Mouse (Mus musculus): ENCODE data around the gene Zfp973.
"Not testable (repeated sequence)": the region's sequence is repeated elsewhere in the genome, so short reads cannot be mapped to it uniquely, and the experiment has no call there.

Gene Zfp973

DNA sequence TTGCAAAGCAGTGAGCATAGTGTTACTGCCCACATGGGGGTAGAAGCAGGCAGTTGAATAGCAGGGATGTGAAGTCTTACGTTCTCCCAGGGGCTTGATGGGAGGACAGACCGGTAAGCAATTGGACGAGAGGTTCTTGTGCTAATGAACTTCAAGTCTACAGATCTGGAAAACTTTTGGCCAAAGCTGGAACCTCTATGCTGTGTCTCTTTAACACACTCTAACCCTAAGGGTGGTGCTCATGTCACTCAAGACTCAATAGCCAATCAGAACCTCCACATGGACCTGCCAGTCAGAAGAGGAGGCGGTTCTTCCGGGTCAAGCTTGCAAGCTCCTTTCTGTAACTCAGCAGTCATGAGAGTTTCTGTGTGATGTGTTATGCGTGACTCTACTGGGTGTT is at the start of gene Zfp973:
Zfp973 (plus strand) TSS at position 301 of the 400 bp plus-strand sequence.
- not testable (repeated sequence) for DNase-seq (ENCODE audit: extremely low read depth, insufficient read length, low spot score)

DNA sequence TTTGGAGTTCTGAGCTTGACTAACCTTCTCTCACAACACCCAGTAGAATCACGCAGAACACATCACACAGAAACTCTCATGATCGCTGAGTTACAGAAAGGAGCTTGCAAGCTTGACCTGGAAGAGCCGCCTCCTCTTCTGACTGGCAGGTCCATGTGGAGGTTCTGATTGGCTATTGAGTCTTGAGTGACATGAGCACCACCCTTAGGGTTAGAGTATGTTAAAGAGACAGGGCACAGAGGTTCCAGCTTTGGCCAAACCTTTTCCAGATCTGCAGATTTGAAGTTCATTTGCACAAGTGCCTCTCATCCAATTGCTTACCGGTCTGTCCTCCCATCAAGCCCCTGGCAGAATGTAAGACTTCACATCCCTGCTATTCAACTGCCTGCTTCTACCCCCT is 34.1 kb upstream of the Zfp973 start, which contains the start of gene Gm14308:
Gm14308 (minus strand) TSS at position 101 of the 400 bp plus-strand sequence.
- not testable (repeated sequence) for DNase-seq (ENCODE audit: extremely low read depth, insufficient read length, low spot score)

DNA sequence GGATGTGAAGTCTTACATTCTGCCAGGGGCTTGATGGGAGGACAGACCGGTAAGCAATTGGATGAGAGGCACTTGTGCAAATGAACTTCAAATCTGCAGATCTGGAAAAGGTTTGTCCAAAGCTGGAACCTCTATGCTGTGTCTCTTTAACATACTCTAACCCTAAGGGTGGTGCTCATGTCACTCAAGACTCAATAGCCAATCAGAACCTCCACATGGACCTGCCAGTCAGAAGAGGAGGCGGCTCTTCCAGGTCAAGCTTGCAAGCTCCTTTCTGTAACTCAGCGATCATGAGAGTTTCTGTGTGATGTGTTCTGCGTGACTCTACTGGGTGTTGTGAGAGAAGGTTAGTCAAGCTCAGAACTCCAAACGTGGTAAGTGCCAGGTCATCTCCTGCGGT is 37.7 kb downstream of the Zfp973 start, which contains the start of gene Gm14305:
Gm14305 (plus strand) TSS at position 278 of the 400 bp plus-strand sequence.
- DNase-seq (ENCODE audit: extremely low read depth, insufficient read length, low spot score), result not testable (repeated sequence)

Measured in 3134 (cell line).